Mouse (Mus musculus) spleen, adult 18-20 months (tissue): ENCODE results near the gene Fam111a.

Source experiments
- DNase-seq, 2 experiments: peaks; one replicate each; pipeline ENCODE4 v3.0.0; 2022; ENCODE audit warnings: mixed read lengths in 2 of 2

The Fam111a gene

DNA sequence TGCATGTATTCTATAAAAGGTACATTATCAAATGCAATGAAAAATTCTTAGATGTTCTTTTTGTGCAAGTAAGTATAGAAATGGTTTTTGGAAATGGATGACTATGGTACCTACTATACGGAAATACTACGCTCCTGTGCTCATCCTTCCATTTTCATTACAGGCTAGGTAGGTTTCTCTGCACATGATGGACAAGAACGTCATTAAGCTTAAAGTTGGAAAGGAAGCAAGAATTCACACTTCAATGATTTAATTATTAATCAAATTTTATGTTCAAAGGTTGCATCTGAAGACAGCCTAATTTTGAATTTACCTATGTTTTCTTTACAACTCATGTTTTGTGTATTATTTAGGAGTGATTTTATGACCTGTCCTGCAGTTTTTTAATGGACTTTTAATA is 88.7 kb downstream of the Fam111a start:
- no peak for DNase-seq

DNA sequence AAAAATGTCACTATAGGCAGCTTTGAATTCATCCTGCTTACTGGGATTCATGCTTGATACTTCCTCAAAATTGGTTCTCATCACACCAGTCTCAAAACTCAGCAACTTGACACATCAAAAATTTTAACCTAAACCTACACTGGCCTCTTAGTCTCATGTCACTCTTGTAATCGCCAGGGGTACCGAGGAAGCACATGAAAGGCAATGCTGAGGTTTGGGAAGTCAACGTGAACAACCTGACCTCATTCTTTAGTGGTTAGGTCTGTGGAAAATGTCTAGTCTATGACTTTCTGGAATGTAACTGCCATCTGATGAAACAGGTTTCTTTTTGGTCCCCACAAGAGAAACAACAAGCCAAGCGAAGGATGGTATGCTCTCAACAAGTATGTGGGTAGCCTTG is 89.4 kb downstream of the Fam111a start:
- no peak for DNase-seq

DNA sequence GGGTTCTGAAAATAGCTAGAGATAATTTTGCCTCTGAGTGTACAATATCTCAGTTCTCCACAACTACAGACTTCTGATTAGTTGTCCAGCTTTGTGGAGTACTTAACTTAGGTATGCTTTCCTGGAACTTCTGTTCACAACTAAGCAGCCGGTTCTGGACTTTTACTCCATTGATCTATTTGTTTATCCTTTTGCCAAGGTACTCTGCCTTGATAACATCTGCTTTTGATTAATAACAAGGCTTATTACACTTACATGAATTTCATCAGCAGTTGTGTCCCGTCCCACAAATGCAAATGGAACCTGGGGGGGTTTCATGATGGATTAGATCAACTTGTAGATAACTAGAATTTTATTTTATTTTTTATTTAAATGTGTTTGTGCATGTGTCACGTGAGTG is 91.3 kb downstream of the Fam111a start:
- no peak for DNase-seq

DNA sequence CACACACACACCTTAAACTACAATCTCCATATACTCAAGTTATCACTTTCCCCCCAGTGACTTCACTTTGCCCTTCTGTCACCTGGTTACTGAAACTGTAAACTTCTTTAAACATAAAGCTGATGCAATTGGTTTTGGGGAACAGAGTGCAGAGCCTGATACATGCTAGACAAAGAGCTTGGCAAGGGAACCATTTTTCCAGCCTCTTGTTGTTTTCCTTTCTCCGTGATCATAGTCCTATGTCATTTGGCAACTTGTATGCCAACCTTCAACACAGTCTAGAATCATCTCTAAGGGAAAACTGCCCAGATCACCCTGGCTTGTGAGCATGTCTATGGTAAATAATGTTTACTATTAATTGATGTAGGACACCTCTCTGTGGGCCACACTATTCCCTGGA is 92.5 kb downstream of the Fam111a start:
- no peak for DNase-seq
